Mouse (Mus musculus) spleen, adult 2 months (tissue): ENCODE measurements around the gene Fxyd1. TPM values are rescaled to one million over a fixed set of nuclear protein-coding genes. Genes with fewer than 3 reads are reported as not detected.

ENCODE experiments used
- DNase-seq, 2 experiments: peaks; one replicate each; pipeline versions ENCODE4 v3.0.0 to v3.0.0-alpha.2; 2012 to 2021; ENCODE audit warnings: low spot score in 2 of 2, low read depth in 1 of 2
- H3K27ac ChIP-seq: fragments of 200-500 bp; 2 replicates; pipeline ENCODE4 v1.5.1; 2012; ENCODE audit warnings: low read length, inconsistent platforms; ENCODE audit not compliant: insufficient read depth
- H3K27me3 ChIP-seq: fragments of 200-500 bp; 2 replicates; pipeline ENCODE4 v1.6.1; 2012; ENCODE audit warnings: mild to moderate bottlenecking, moderate library complexity, low read length, inconsistent platforms; ENCODE audit not compliant: control insufficient read depth, insufficient read depth
- H3K36me3 ChIP-seq: fragments of 200-500 bp; 2 replicates; pipeline ENCODE4 v1.6.1; 2012; ENCODE audit warnings: mild to moderate bottlenecking, low read length, inconsistent platforms; ENCODE audit not compliant: control insufficient read depth, insufficient read depth
- H3K4me1 ChIP-seq: fragments of 200-500 bp; 2 replicates; pipeline ENCODE4 v1.6.1; 2011; ENCODE audit warnings: inconsistent platforms; ENCODE audit not compliant: control insufficient read depth, insufficient read depth, insufficient read length
- H3K4me3 ChIP-seq: fragments of 200-500 bp; 2 replicates; pipeline ENCODE4 v1.5.1; 2011; ENCODE audit warnings: mild to moderate bottlenecking, inconsistent platforms; ENCODE audit not compliant: insufficient read depth, insufficient read length; ENCODE audit errors: extremely low read depth
- CTCF ChIP-seq: fragments of 200-500 bp; IDR thresholded peaks from 2 replicates; pipeline ENCODE4 v1.5.1; 2011; ENCODE audit warnings: mild to moderate bottlenecking, inconsistent platforms; ENCODE audit not compliant: insufficient read depth, insufficient read length, insufficient replicate concordance; ENCODE audit errors: extremely low read depth
- POLR2A ChIP-seq: fragments of 200-500 bp; IDR thresholded peaks from 2 replicates; pipeline ENCODE4 v1.6.1; 2011; ENCODE audit warnings: low read depth, low read length, inconsistent platforms
- WGBS: fragments of 180-500 bp; shearing (Covaris S2); methylation state at CpG from one replicate; pipeline ENCODE4 v1.1.7; 2018; 5-methylcytosine and 5-hydroxymethylcytosine counted together
- polyA plus RNA-seq: library from polyadenylated mRNA; depleted of rRNA; stranded (reverse); fragments of >200 nt; gene quantifications from 2 replicates; pipeline ENCODE4 v1.2.3, GENCODE M21; 2012

The Fxyd1 gene
- polyA plus RNA-seq, 1 experiment = 60.6 TPM

DNA sequence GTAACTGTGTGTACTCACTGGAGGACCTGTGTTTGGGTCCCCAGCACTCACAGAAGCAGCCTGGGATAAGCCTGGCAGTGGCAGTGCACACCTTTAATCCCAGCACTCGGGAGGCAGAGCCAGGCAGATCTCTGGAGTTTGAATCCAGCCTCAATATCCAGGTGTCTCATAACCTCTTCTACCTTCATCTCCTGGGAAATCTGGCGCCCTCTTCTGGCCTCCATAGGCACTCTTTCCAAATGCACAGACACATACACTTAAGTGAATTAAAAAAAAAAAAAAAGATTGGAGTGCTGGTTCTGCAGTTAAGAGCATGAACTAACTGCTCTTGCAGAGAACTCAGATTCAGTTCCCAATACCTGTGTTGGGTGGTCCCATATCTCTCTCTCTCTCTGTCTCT lies 26.3 kb downstream of the Fxyd1 start:
- Histone ChIP-seq H3K4me1 (peaks cover 19% of the 10 kb centered on the region; the same call in 1 of the 2 replicates), H3K36me3 (no peaks in the 10 kb centered on the region), H3K27me3 (no peaks in the 10 kb centered on the region), H3K4me3 (no peak overlapping the region), H3K27ac (no peak overlapping the region)
- DNase-seq = no peak
- 86% methylated on average over 2 of the region's 2 CpGs for WGBS
- TF ChIP-seq POLR2A (no peak), CTCF (no peak)

DNA sequence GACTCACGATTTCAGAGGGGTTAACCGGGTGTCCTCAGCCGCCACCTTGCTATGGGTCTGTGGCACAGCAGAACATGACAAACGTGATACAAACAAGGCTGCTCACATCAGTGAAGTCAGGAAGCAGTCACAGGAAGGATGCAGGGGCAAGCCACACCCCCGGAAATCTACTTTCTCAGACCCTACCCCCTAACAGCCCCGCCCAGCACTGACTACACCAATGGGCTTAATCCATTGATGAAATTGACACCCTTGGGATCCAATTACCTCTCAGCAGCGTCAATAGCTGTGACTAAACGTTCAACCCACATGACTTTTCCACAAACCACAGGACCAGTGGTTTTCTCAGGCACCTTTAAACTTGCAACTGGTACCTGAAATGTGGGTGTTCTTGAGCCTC lies 28.4 kb downstream of the Fxyd1 start:
- no peaks in the 10 kb centered on the region for H3K27me3 ChIP-seq
- 72% methylated on average over 8 of the region's 8 CpGs for WGBS
- TF ChIP-seq CTCF = no peak
- no peak for TF ChIP-seq POLR2A
- no peak overlapping the region for H3K27ac ChIP-seq
- peaks cover 4% of the 10 kb centered on the region; the same call in 1 of the 2 replicates for H3K4me1 ChIP-seq
- H3K36me3 ChIP-seq = no peaks in the 10 kb centered on the region
- H3K4me3 ChIP-seq = no peak overlapping the region
- DNase-seq = no peak

DNA sequence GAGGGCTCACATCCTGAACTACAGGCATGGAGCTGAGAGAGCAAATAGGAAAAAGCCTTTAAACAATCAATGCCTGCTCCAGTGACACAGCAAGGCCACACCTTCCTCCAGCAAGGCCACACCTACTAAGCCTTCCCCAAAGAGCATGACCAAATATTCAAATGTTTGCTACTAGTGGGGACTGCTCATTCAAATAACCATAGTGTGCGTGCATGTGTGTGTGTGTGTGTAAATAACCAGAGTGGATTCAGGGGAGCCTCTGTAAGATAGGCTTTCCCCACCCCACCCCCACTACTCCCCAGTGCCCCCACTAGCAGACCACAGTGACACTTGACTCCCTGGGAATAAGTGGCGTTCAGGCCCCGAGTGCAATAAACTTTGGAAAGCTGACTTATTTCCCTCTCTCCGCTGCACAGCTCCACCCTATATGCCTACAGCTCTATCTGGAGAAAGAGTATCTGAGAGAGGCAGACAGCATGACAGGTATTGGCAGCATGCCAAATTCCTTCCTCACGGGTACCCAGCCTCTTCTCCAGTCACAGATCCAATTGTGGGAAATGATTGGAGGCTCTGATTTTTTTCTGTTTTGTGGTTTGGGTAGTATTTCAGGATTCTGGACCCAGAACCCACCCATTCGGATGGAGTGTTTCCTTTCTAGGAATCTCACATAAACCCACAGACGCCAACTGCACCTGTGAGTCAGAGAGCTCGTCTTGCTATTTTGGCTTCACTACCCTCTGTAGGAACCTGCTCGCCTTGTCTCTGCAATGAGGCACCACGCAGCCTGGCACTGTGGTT lies 39.7 kb downstream of the Fxyd1 start:
- DNase-seq = no peak
- Histone ChIP-seq H3K36me3 (no peaks in the 10 kb centered on the region), H3K27me3 (no peaks in the 10 kb centered on the region), H3K27ac (no peak overlapping the region), H3K4me1 (peaks cover 6% of the 10 kb centered on the region; the same call in 1 of the 2 replicates), H3K4me3 (no peak overlapping the region)
- WGBS = 42% methylated on average over 10 of the region's 10 CpGs
- TF ChIP-seq POLR2A (no peak), CTCF (no peak)

DNA sequence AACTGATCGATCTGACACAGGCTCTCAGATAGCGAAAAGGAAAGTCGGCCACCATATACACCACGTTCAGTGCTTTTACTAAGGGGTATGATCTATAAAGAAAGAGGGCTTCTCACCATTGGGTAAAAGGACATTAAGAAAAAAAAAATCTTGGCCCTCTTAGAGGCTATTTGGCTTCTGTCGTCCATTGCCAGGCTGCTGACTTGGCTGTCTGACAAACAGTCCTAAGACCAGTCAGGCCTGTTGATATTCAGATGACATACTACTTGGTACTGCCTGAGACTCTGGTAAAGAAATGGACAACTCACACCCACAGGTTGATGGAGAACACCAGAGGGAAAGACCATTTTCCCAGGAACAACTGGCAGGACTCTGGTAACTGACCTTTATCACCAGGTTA lies 44.0 kb downstream of the Fxyd1 start:
- peaks cover 7% of the 10 kb centered on the region; the same call in 1 of the 2 replicates for H3K4me1 ChIP-seq
- TF ChIP-seq POLR2A (no peak), CTCF (no peak)
- DNase-seq = no peak
- WGBS = 92% methylated on average over 5 of the region's 5 CpGs
- H3K36me3 ChIP-seq = no peaks in the 10 kb centered on the region
- H3K27ac ChIP-seq = no peak overlapping the region
- no peaks in the 10 kb centered on the region for H3K27me3 ChIP-seq
- H3K4me3 ChIP-seq = no peak overlapping the region

DNA sequence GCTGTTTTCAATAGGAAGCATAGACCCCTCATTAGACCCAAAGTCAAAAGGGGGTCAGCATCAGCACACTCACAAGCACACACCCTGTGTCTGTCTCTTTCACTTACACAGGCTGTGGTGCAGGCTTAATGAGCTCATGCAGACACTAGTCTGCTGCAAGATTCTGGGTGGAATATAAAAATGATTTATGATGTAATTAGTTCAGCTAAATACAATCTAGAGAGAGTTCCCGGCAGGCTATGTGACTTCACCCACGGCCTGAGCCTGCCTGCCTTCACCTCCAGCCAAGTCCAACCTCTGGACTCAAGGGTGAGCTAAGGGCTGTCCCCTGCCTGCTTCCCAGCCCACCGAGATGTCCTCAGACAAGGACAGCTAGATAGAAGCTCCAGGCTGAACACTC lies 48.1 kb downstream of the Fxyd1 start:
- Histone ChIP-seq H3K36me3 (no peaks in the 10 kb centered on the region), H3K4me3 (no peak overlapping the region), H3K27me3 (no peaks in the 10 kb centered on the region), H3K4me1 (peaks cover 3% of the 10 kb centered on the region; the same call in 1 of the 2 replicates), H3K27ac (no peak overlapping the region)
- WGBS = 53% methylated on average over 3 of the region's 3 CpGs
- DNase-seq = no peak
- TF ChIP-seq POLR2A (no peak), CTCF (no peak)

DNA sequence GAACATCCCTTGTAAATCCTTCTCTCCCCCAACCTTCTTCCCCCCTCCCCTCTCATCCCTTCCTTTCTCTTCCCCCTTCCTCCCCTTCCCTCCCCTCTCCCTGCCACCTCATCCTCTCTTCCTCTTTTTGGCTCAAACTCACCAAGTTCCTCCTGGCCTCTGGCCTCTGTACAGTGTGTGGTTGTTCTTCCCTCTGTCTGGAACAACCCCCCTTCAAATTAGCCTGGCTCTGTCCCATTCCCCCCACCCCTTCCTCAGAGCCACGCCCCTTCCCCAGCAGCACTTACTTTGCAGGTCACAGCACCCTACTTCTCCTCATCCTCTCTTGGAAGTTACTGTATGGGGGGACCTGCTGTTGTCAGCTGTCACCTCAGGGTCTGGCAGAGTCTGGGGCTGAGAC lies 48.8 kb downstream of the Fxyd1 start:
- H3K4me1 ChIP-seq = peaks cover 3% of the 10 kb centered on the region; the same call in 1 of the 2 replicates
- TF ChIP-seq CTCF = no peak
- no peak for TF ChIP-seq POLR2A
- no peak overlapping the region for H3K27ac ChIP-seq
- DNase-seq = no peak
- 22% methylated on average over 1 of the region's 1 CpGs for WGBS
- H3K36me3 ChIP-seq = no peaks in the 10 kb centered on the region
- no peaks in the 10 kb centered on the region for H3K27me3 ChIP-seq
- no peak overlapping the region for H3K4me3 ChIP-seq

DNA sequence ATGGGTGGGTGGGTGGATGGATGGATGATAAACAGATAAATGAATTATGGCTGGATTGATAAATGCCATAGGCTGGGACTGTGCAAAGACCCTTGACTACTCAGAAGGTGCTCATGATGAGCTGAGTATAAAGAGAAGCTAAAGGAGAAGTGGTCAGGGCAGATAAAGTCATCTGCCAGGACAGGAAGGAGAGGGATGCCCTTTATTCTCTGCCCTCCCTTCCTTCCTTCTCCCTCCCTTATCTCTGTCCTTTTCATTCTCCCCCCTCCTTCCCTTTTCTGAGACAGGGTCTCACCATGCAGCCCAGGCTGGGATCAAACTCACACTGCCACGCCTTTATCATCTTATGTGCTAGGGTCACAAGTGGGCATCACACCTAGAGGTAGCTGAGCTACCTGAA lies 49.2 kb downstream of the Fxyd1 start:
- 44% methylated on average over 1 of the region's 1 CpGs for WGBS
- TF ChIP-seq POLR2A (no peak), CTCF (no peak)
- no peak for DNase-seq
- no peak overlapping the region for H3K27ac ChIP-seq
- H3K4me3 ChIP-seq = no peak overlapping the region
- H3K36me3 ChIP-seq = no peaks in the 10 kb centered on the region
- no peaks in the 10 kb centered on the region for H3K27me3 ChIP-seq
- H3K4me1 ChIP-seq = peaks cover 4% of the 10 kb centered on the region; the same call in 1 of the 2 replicates
